Mouse (Mus musculus) thymus, adult 2 months (tissue): ENCODE results near the gene Poldip3. TPM values are rescaled to one million over a fixed set of nuclear protein-coding genes. Genes with fewer than 3 reads are reported as not detected.
A peak's percentile ranks its signal among the peaks of the same experiment; 100 is the strongest.

ENCODE experiments used
- DNase-seq: peaks from one replicate; pipeline ENCODE4 v3.0.0; 2021
- H3K27ac ChIP-seq: fragments of 200-500 bp; 2 replicates; pipeline ENCODE4 v1.5.1; 2012; ENCODE audit warnings: low read length, control low read depth; ENCODE audit not compliant: control insufficient read depth, insufficient read depth
- H3K27me3 ChIP-seq: fragments of 200-500 bp; 2 replicates; pipeline ENCODE4 v1.6.1; 2012; ENCODE audit warnings: mild to moderate bottlenecking, low read length, moderate library complexity, mixed read lengths; ENCODE audit not compliant: control insufficient read depth, insufficient read depth
- H3K36me3 ChIP-seq: fragments of 200-500 bp; 2 replicates; pipeline ENCODE4 v1.6.1; 2012; ENCODE audit warnings: mild to moderate bottlenecking, low read length, moderate library complexity; ENCODE audit not compliant: control insufficient read depth, insufficient read depth
- H3K4me1 ChIP-seq: fragments of 200-500 bp; replicated peaks from 2 replicates; pipeline ENCODE4 v1.6.1; 2012; ENCODE audit warnings: low read length; ENCODE audit not compliant: control insufficient read depth, insufficient read depth
- H3K4me3 ChIP-seq: fragments of 200-500 bp; 2 replicates; pipeline ENCODE4 v1.5.1; 2012; ENCODE audit warnings: mild to moderate bottlenecking, low read length, control low read depth, moderate library complexity; ENCODE audit not compliant: control insufficient read depth, insufficient read depth
- CTCF ChIP-seq: fragments of 200-500 bp; IDR thresholded peaks from 2 replicates; pipeline ENCODE4 v1.5.1; 2012; ENCODE audit warnings: mild to moderate bottlenecking, control low read depth, low read length, moderate library complexity, borderline replicate concordance; ENCODE audit not compliant: control insufficient read depth, poor library complexity, insufficient read depth; ENCODE audit errors: extremely low read depth
- POLR2A ChIP-seq: fragments of 200-500 bp; IDR thresholded peaks from 2 replicates; pipeline ENCODE4 v1.6.1; 2012; ENCODE audit warnings: mild to moderate bottlenecking, low read length, control low read depth, moderate library complexity; ENCODE audit not compliant: control insufficient read depth, poor library complexity, insufficient read depth; ENCODE audit errors: extremely low read depth
- WGBS: fragments of 180-500 bp; shearing (Covaris S2); methylation state at CpG from one replicate; pipeline ENCODE4 v1.1.7; 2018; 5-methylcytosine and 5-hydroxymethylcytosine counted together
- polyA plus RNA-seq: library from polyadenylated mRNA; depleted of rRNA; stranded (reverse); fragments of >200 nt; gene quantifications from 2 replicates; pipeline ENCODE4 v1.2.3, GENCODE M21; 2012; rRNA removed

The Poldip3 gene
- 108 and 123 TPM in 2 replicates for polyA plus RNA-seq

GRCm38 (mm10) chr15:83149196-83150072 is at the start of gene Poldip3:
TSS of gene Poldip3 (minus strand) at chr15:83149384.
- H3K4me1 ChIP-seq: peaks cover 9% of the 10 kb centered on the region
- H3K36me3 ChIP-seq: no peaks in the 10 kb centered on the region
- no peaks in the 10 kb centered on the region for H3K27me3 ChIP-seq
- peak within 1 kb of the TSS; percentile 98 for H3K4me3 ChIP-seq
- TF ChIP-seq POLR2A (peak; percentile 80), CTCF (no peak)
- WGBS: under 1% methylated on average over 56 of the region's 56 CpGs
- H3K27ac ChIP-seq: peak within 1 kb of the TSS; percentile 83
- peak; percentile 98 for DNase-seq

- no peaks in the 10 kb centered on the region for H3K4me1 ChIP-seq
- no peak for TF ChIP-seq POLR2A
- TF ChIP-seq CTCF: no peak
- WGBS: 96% methylated on average over 4 of the region's 4 CpGs
- DNase-seq: no peak
- H3K4me3 ChIP-seq: no peak overlapping the region
- no peak overlapping the region for H3K27ac ChIP-seq
- H3K36me3 ChIP-seq: no peaks in the 10 kb centered on the region
- H3K27me3 ChIP-seq: no peaks in the 10 kb centered on the region
Observed at GRCm38 (mm10) chr15:83193413-83193812, 44.2 kb upstream of the Poldip3 start.

GRCm38 (mm10) chr15:83182351-83182750 is 33.2 kb upstream of the Poldip3 start:
- Histone ChIP-seq H3K36me3 (no peaks in the 10 kb centered on the region), H3K27me3 (no peaks in the 10 kb centered on the region), H3K4me3 (no peak overlapping the region), H3K27ac (no peak overlapping the region), H3K4me1 (no peaks in the 10 kb centered on the region)
- WGBS: 92% methylated on average over 5 of the region's 5 CpGs
- DNase-seq: no peak
- TF ChIP-seq POLR2A (no peak), CTCF (no peak)

GRCm38 (mm10) chr15:83181800-83182330 is 32.7 kb upstream of the Poldip3 start:
- WGBS: 78% methylated on average over 4 of the region's 4 CpGs
- no peaks in the 10 kb centered on the region for H3K36me3 ChIP-seq
- H3K27ac ChIP-seq: no peak overlapping the region
- TF ChIP-seq CTCF (no peak), POLR2A (no peak)
- no peaks in the 10 kb centered on the region for H3K4me1 ChIP-seq
- no peak overlapping the region for H3K4me3 ChIP-seq
- H3K27me3 ChIP-seq: no peaks in the 10 kb centered on the region
- no peak for DNase-seq

- Histone ChIP-seq H3K4me3 (no peak overlapping the region), H3K4me1 (no peaks in the 10 kb centered on the region), H3K27ac (no peak overlapping the region), H3K36me3 (no peaks in the 10 kb centered on the region), H3K27me3 (no peaks in the 10 kb centered on the region)
- DNase-seq: no peak
- WGBS: 86% methylated on average over 6 of the region's 6 CpGs
- TF ChIP-seq CTCF (no peak), POLR2A (no peak)
Observed at GRCm38 (mm10) chr15:83180004-83180403, 30.8 kb upstream of the Poldip3 start.

GRCm38 (mm10) chr15:83176653-83177052 is 27.5 kb upstream of the Poldip3 start:
- no peaks in the 10 kb centered on the region for H3K36me3 ChIP-seq
- no peak for DNase-seq
- peaks cover 7% of the 10 kb centered on the region for H3K4me1 ChIP-seq
- H3K27me3 ChIP-seq: no peaks in the 10 kb centered on the region
- H3K4me3 ChIP-seq: no peak overlapping the region
- 94% methylated on average over 4 of the region's 4 CpGs for WGBS
- no peak for TF ChIP-seq POLR2A
- no peak for TF ChIP-seq CTCF
- no peak overlapping the region for H3K27ac ChIP-seq
